Mouse (Mus musculus): ENCODE measurements around the gene Efr3b.

DNA sequence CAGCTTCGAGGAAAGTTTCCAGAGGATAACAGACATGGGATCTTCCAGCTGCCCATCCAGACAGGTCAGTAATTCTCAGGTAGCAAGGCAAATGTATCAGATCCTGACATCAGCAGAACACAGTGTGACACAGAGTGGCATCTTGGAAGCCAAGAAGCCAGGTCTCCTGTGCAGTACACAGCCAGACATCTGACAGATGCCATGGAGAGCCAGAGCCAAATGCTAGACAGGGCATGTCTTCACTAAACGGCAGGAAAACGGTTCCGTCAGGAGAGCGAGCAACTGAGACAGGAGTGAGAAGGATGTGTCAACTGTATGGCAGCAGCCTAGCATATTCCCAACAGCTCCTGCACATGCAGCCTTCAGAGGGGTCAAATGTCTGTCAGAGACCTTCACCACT lies 38.3 kb downstream of the Efr3b start:
- TF ChIP-seq CTCF (IDR thresholded peaks at IDR 0.05) (no peak), EP300 (IDR thresholded peaks at IDR 0.05) (no peak)
